Mouse (Mus musculus): Measurements from ENCODE around the gene Adamtsl3. TPM values are rescaled to one million over a fixed set of nuclear protein-coding genes. Genes with fewer than 3 reads are reported as not detected.

Adamtsl3 gene
- polyA plus RNA-seq, 1 experiment = 0.34 TPM

GRCm38 (mm10) chr7:82458376-82458775, 122.9 kb downstream of the Adamtsl3 start:
- H3K27ac ChIP-seq (ENCODE audit: insufficient read depth, low read length) = no peak overlapping the region
- H3K4me3 ChIP-seq (ENCODE audit: low read depth, low read length) = no peak overlapping the region
- no peaks in the 10 kb centered on the region for H3K9me3 ChIP-seq (replicated peaks; ENCODE audit: control insufficient read depth, insufficient read depth, low read length, poor library complexity, severe bottlenecking)
- no peak for TF ChIP-seq POLR2A (IDR thresholded peaks at IDR 0.05; ENCODE audit: insufficient read depth, low read length)
- no peaks in the 10 kb centered on the region for H3K36me3 ChIP-seq (ENCODE audit: control insufficient read depth, insufficient read depth, low read length, poor library complexity, severe bottlenecking)
- no peak overlapping the region for H3K9ac ChIP-seq (ENCODE audit: low read depth, poor library complexity, severe bottlenecking)
- no peaks in the 10 kb centered on the region for H3K4me1 ChIP-seq (ENCODE audit: control insufficient read depth, insufficient read depth, low read length)
- H3K27me3 ChIP-seq (ENCODE audit: control insufficient read depth, insufficient read depth, low read length, poor library complexity, severe bottlenecking) = no peaks in the 10 kb centered on the region

- TF ChIP-seq EP300 (IDR thresholded peaks at IDR 0.05; ENCODE audit: insufficient read depth, low read depth, low read length) = no peak
- no peaks in the 10 kb centered on the region for H3K4me1 ChIP-seq (ENCODE audit: control insufficient read depth, insufficient read depth, low read length)
- H3K4me3 ChIP-seq (ENCODE audit: low read depth, low read length) = no peak overlapping the region
- H3K27ac ChIP-seq (ENCODE audit: insufficient read depth, low read length) = no peak overlapping the region
- H3K9ac ChIP-seq (ENCODE audit: low read depth, poor library complexity, severe bottlenecking) = no peak overlapping the region
- no peaks in the 10 kb centered on the region for H3K36me3 ChIP-seq (ENCODE audit: control insufficient read depth, insufficient read depth, low read length, poor library complexity, severe bottlenecking)
- H3K27me3 ChIP-seq (ENCODE audit: control insufficient read depth, insufficient read depth, low read length, poor library complexity, severe bottlenecking) = no peaks in the 10 kb centered on the region
- H3K9me3 ChIP-seq (replicated peaks; ENCODE audit: control insufficient read depth, insufficient read depth, low read length, poor library complexity, severe bottlenecking) = no peaks in the 10 kb centered on the region
These were observed 127.5 kb downstream of the Adamtsl3 start for GRCm38 (mm10) chr7:82462921-82463523.

DNA sequence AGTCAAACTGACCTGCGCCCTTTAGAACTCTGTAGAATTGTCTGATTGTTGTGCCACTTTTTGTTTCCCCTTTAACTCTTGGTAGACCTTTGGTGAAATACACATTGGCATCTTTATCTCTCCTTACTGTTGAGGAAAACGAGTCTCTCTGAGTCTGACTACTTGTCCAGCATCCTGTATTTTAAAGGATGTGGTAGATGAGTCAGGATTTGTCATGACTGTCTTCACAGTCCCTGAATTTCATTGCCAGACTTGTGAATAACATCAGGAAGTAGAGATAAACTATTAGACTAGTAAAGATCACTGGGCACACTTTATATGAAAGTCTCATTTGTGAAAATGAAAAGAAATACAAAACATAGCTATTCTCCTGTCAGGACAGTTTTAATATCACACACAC, 128.9 kb downstream of the Adamtsl3 start:
- H3K9me3 ChIP-seq (replicated peaks; ENCODE audit: control insufficient read depth, insufficient read depth, low read length, poor library complexity, severe bottlenecking) = no peaks in the 10 kb centered on the region
- H3K4me1 ChIP-seq (ENCODE audit: control insufficient read depth, insufficient read depth, low read length) = no peaks in the 10 kb centered on the region
- H3K9ac ChIP-seq (ENCODE audit: low read depth, poor library complexity, severe bottlenecking) = no peak overlapping the region
- H3K36me3 ChIP-seq (ENCODE audit: control insufficient read depth, insufficient read depth, low read length, poor library complexity, severe bottlenecking) = no peaks in the 10 kb centered on the region
- H3K27me3 ChIP-seq (ENCODE audit: control insufficient read depth, insufficient read depth, low read length, poor library complexity, severe bottlenecking) = no peaks in the 10 kb centered on the region
- TF ChIP-seq POLR2A (IDR thresholded peaks at IDR 0.05; ENCODE audit: insufficient read depth, low read length) (no peak), EP300 (IDR thresholded peaks at IDR 0.05; ENCODE audit: insufficient read depth, low read depth, low read length) (no peak), CTCF (IDR thresholded peaks at IDR 0.05; ENCODE audit: low read depth, low read length) (no peak)
- H3K4me3 ChIP-seq (ENCODE audit: low read depth, low read length) = no peak overlapping the region
- H3K27ac ChIP-seq (ENCODE audit: insufficient read depth, low read length) = no peak overlapping the region

- Histone ChIP-seq H3K9me3 (replicated peaks; ENCODE audit: control insufficient read depth, insufficient read depth, low read length, poor library complexity, severe bottlenecking) (no peaks in the 10 kb centered on the region), H3K36me3 (ENCODE audit: control insufficient read depth, insufficient read depth, low read length, poor library complexity, severe bottlenecking) (no peaks in the 10 kb centered on the region), H3K27me3 (ENCODE audit: control insufficient read depth, insufficient read depth, low read length, poor library complexity, severe bottlenecking) (no peaks in the 10 kb centered on the region), H3K4me1 (ENCODE audit: control insufficient read depth, insufficient read depth, low read length) (no peaks in the 10 kb centered on the region), H3K27ac (ENCODE audit: insufficient read depth, low read length) (no peak overlapping the region), H3K4me3 (ENCODE audit: low read depth, low read length) (no peak overlapping the region), H3K9ac (ENCODE audit: low read depth, poor library complexity, severe bottlenecking) (no peak overlapping the region)
- no peak for TF ChIP-seq EP300 (IDR thresholded peaks at IDR 0.05; ENCODE audit: insufficient read depth, low read depth, low read length)
- TF ChIP-seq CTCF (IDR thresholded peaks at IDR 0.05; ENCODE audit: low read depth, low read length) = peak; percentile 40
These were observed 129.9 kb downstream of the Adamtsl3 start for GRCm38 (mm10) chr7:82465437-82465836.

DNA sequence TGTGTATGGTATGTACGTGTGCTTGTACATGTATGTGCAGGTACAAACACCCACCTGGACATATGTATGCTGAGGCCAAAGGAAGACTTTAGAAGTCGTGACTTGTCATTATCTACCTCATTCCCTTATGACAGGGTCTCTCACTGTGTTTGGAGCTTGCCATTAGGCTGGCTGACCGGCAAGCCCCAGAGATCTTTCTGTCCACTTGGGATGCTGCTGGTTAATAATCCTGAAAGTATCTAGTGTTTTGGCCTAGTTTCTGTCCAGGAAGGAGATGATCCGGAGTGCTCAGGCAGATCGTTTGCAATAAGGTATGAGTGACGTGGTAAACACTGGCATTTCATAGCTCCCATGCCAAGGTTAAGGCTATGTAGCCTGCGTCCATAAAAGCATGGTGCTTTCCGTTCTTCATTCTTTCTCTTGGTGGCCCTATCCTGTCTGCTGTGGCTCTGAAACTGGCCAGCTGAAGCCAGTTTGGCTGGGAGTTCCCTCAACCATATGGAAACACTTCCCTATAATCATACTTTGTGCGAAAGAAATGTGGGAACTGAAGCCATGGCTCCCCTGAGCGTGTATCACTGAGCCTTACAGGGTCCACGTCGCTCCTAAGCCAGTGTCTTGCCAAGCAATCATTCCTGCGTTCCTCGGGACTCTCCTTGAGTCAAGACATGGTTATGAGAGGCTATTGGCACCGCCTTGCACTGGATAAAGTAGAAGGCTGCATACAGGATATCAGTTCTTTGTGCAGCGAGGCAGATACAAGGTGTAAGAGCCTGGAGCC, 141.1 kb downstream of the Adamtsl3 start:
- Histone ChIP-seq H3K4me3 (ENCODE audit: low read depth, low read length) (no peak overlapping the region), H3K9me3 (replicated peaks; ENCODE audit: control insufficient read depth, insufficient read depth, low read length, poor library complexity, severe bottlenecking) (no peaks in the 10 kb centered on the region), H3K4me1 (ENCODE audit: control insufficient read depth, insufficient read depth, low read length) (no peaks in the 10 kb centered on the region), H3K36me3 (ENCODE audit: control insufficient read depth, insufficient read depth, low read length, poor library complexity, severe bottlenecking) (no peaks in the 10 kb centered on the region), H3K27ac (ENCODE audit: insufficient read depth, low read length) (no peak overlapping the region), H3K9ac (ENCODE audit: low read depth, poor library complexity, severe bottlenecking) (no peak overlapping the region), H3K27me3 (ENCODE audit: control insufficient read depth, insufficient read depth, low read length, poor library complexity, severe bottlenecking) (no peaks in the 10 kb centered on the region)
- no peak for TF ChIP-seq CTCF (IDR thresholded peaks at IDR 0.05; ENCODE audit: low read depth, low read length)
- TF ChIP-seq EP300 (IDR thresholded peaks at IDR 0.05; ENCODE audit: insufficient read depth, low read depth, low read length) = no peak
- no peak for TF ChIP-seq POLR2A (IDR thresholded peaks at IDR 0.05; ENCODE audit: insufficient read depth, low read length)

- Histone ChIP-seq H3K9ac (ENCODE audit: low read depth, poor library complexity, severe bottlenecking) (no peak overlapping the region), H3K27me3 (ENCODE audit: control insufficient read depth, insufficient read depth, low read length, poor library complexity, severe bottlenecking) (no peaks in the 10 kb centered on the region), H3K4me3 (ENCODE audit: low read depth, low read length) (no peak overlapping the region), H3K27ac (ENCODE audit: insufficient read depth, low read length) (no peak overlapping the region), H3K36me3 (ENCODE audit: control insufficient read depth, insufficient read depth, low read length, poor library complexity, severe bottlenecking) (no peaks in the 10 kb centered on the region), H3K9me3 (replicated peaks; ENCODE audit: control insufficient read depth, insufficient read depth, low read length, poor library complexity, severe bottlenecking) (no peaks in the 10 kb centered on the region), H3K4me1 (ENCODE audit: control insufficient read depth, insufficient read depth, low read length) (no peaks in the 10 kb centered on the region)
- TF ChIP-seq EP300 (IDR thresholded peaks at IDR 0.05; ENCODE audit: insufficient read depth, low read depth, low read length) (no peak), POLR2A (IDR thresholded peaks at IDR 0.05; ENCODE audit: insufficient read depth, low read length) (no peak), CTCF (IDR thresholded peaks at IDR 0.05; ENCODE audit: low read depth, low read length) (no peak)
These were observed 143.0 kb downstream of the Adamtsl3 start for GRCm38 (mm10) chr7:82478461-82478860.

All from ES-Bruce4 (cell line).